Mouse (Mus musculus) lung, postnatal 0 days (tissue): ENCODE results near the gene Aifm2. TPM values are rescaled to one million over a fixed set of nuclear protein-coding genes. Genes with fewer than 3 reads are reported as not detected.

Experiments used
- ATAC-seq: fragments of 200-750 bp; cut with Nextera tagmentation; 2 replicates; pipeline ENCODE4 v1.8.0; 2017; ENCODE audit warnings: moderate library complexity
- DNase-seq: peaks from one replicate; pipeline ENCODE4 v3.0.0-alpha.2; 2016; ENCODE audit warnings: low spot score
- H3K27ac ChIP-seq: fragments of 300-500 bp; sonication (generic); 2 replicates; pipeline ENCODE4 v1.5.1; 2014; ENCODE audit warnings: antibody characterized with exemption, mild to moderate bottlenecking, low read length, mixed read lengths
- H3K27me3 ChIP-seq: fragments of 300-500 bp; sonication (generic); replicated peaks from 2 replicates; pipeline ENCODE4 v1.6.1; 2014; ENCODE audit warnings: low read length, mixed read lengths; ENCODE audit not compliant: insufficient read depth
- H3K36me3 ChIP-seq: fragments of 300-500 bp; sonication (generic); 2 replicates; pipeline ENCODE4 v1.6.1; 2014; ENCODE audit warnings: low read length, mixed read lengths; ENCODE audit not compliant: insufficient read depth
- H3K4me1 ChIP-seq: fragments of 300-500 bp; sonication (generic); 2 replicates; pipeline ENCODE4 v1.6.1; 2014; ENCODE audit warnings: antibody characterized with exemption, low read depth, low read length, mixed read lengths; ENCODE audit not compliant: insufficient read depth
- H3K4me2 ChIP-seq: fragments of 300-500 bp; sonication (generic); replicated peaks from 2 replicates; pipeline ENCODE4 v1.6.1; 2014; ENCODE audit warnings: low read depth, mild to moderate bottlenecking, low read length, moderate library complexity, mixed read lengths
- H3K4me3 ChIP-seq: fragments of 300-500 bp; sonication (generic); 2 replicates; pipeline ENCODE4 v1.5.1; 2014; ENCODE audit warnings: low read depth, low read length
- H3K9ac ChIP-seq: fragments of 300-500 bp; sonication (generic); replicated peaks from 2 replicates; pipeline ENCODE4 v1.6.1; 2014; ENCODE audit warnings: low read depth, mild to moderate bottlenecking
- H3K9me3 ChIP-seq: fragments of 300-500 bp; sonication (generic); 2 replicates; pipeline ENCODE4 v1.6.1; 2016; ENCODE audit warnings: low read length, mixed read lengths
- CTCF ChIP-seq: IDR thresholded peaks from 2 replicates; pipeline ENCODE4 v1.5.1; 2016; ENCODE audit warnings: antibody characterized with exemption, mild to moderate bottlenecking
- EP300 ChIP-seq: IDR thresholded peaks from 2 replicates; pipeline ENCODE4 v1.6.1; 2016; ENCODE audit warnings: antibody characterized with exemption, mild to moderate bottlenecking, control low read depth
- WGBS: fragments of 180-500 bp; shearing (Covaris S2); extraction: QIAGEN DNeasy Blood & Tissue Kit; methylation state at CpG from one replicate; pipeline ENCODE4 v1.1.7; 2014; 5-methylcytosine and 5-hydroxymethylcytosine counted together
- polyA plus RNA-seq: library from polyadenylated mRNA; unstranded; fragments of >200 nt; fragmentation: Nextera tagmentation; extraction: Ambion mirVana; gene quantifications from 2 replicates; pipeline ENCODE4 v1.2.1, GENCODE M21; 2015

The Aifm2 gene
- polyA plus RNA-seq, 1 experiment from 2014 or later, result 15.3 TPM

GRCm38 (mm10) chr10:61741306-61741705 lies 26.2 kb downstream of the Aifm2 start:
- no peaks in the 10 kb centered on the region for H3K27me3 ChIP-seq
- DNase-seq, result no peak
- H3K9me3 ChIP-seq, result no peaks in the 10 kb centered on the region
- H3K4me2 ChIP-seq, result no peak overlapping the region
- TF ChIP-seq EP300 (no peak), CTCF (no peak)
- no peak for ATAC-seq
- no peak overlapping the region for H3K4me3 ChIP-seq
- H3K27ac ChIP-seq, result no peak overlapping the region
- H3K36me3 ChIP-seq, result no peaks in the 10 kb centered on the region
- WGBS, result 79% methylated on average over 1 of the region's 1 CpGs
- no peaks in the 10 kb centered on the region for H3K4me1 ChIP-seq
- no peak overlapping the region for H3K9ac ChIP-seq

- H3K4me1 ChIP-seq, result no peaks in the 10 kb centered on the region
- no peaks in the 10 kb centered on the region for H3K27me3 ChIP-seq
- H3K9me3 ChIP-seq, result no peaks in the 10 kb centered on the region
- H3K27ac ChIP-seq, result no peak overlapping the region
- no peak overlapping the region for H3K4me2 ChIP-seq
- H3K36me3 ChIP-seq, result no peaks in the 10 kb centered on the region
- ATAC-seq (no peak), DNase-seq (no peak)
- peak; percentile 54 for TF ChIP-seq CTCF
- TF ChIP-seq EP300, result no peak
- 87% methylated on average over 4 of the region's 4 CpGs for WGBS
- H3K9ac ChIP-seq, result no peak overlapping the region
- no peak overlapping the region for H3K4me3 ChIP-seq
Measured at GRCm38 (mm10) chr10:61741873-61742272, 26.8 kb downstream of the Aifm2 start.

GRCm38 (mm10) chr10:61742336-61742735 lies 27.3 kb downstream of the Aifm2 start:
- Histone ChIP-seq H3K27me3 (no peaks in the 10 kb centered on the region), H3K27ac (no peak overlapping the region), H3K36me3 (no peaks in the 10 kb centered on the region), H3K9me3 (no peaks in the 10 kb centered on the region), H3K4me2 (no peak overlapping the region), H3K4me3 (no peak overlapping the region), H3K4me1 (no peaks in the 10 kb centered on the region), H3K9ac (no peak overlapping the region)
- DNase-seq (no peak), ATAC-seq (no peak)
- 92% methylated on average over 8 of the region's 8 CpGs for WGBS
- TF ChIP-seq EP300 (no peak), CTCF (no peak)

GRCm38 (mm10) chr10:61745133-61745532 lies 30.1 kb downstream of the Aifm2 start:
- ATAC-seq (no peak), DNase-seq (no peak)
- H3K36me3 ChIP-seq, result 0 out of 2 replicates have a peak, but pooled peaks cover 11% of the 10 kb centered on the region
- 93% methylated on average over 4 of the region's 4 CpGs for WGBS
- H3K4me2 ChIP-seq, result no peak overlapping the region
- H3K4me1 ChIP-seq, result no peaks in the 10 kb centered on the region
- no peak overlapping the region for H3K27ac ChIP-seq
- H3K4me3 ChIP-seq, result no peak overlapping the region
- no peak overlapping the region for H3K9ac ChIP-seq
- H3K27me3 ChIP-seq, result no peaks in the 10 kb centered on the region
- TF ChIP-seq EP300 (no peak), CTCF (peak; percentile 64)
- H3K9me3 ChIP-seq, result no peaks in the 10 kb centered on the region

GRCm38 (mm10) chr10:61747302-61747701 lies 32.2 kb downstream of the Aifm2 start:
- no peak overlapping the region for H3K9ac ChIP-seq
- H3K4me1 ChIP-seq, result no peaks in the 10 kb centered on the region
- H3K9me3 ChIP-seq, result no peaks in the 10 kb centered on the region
- 0 out of 2 replicates have a peak, but pooled peaks cover 11% of the 10 kb centered on the region for H3K36me3 ChIP-seq
- 95% methylated on average over 13 of the region's 13 CpGs for WGBS
- no peak overlapping the region for H3K27ac ChIP-seq
- H3K4me2 ChIP-seq, result no peak overlapping the region
- TF ChIP-seq EP300 (no peak), CTCF (no peak)
- DNase-seq (no peak), ATAC-seq (no peak)
- no peak overlapping the region for H3K4me3 ChIP-seq
- H3K27me3 ChIP-seq, result no peaks in the 10 kb centered on the region

DNA sequence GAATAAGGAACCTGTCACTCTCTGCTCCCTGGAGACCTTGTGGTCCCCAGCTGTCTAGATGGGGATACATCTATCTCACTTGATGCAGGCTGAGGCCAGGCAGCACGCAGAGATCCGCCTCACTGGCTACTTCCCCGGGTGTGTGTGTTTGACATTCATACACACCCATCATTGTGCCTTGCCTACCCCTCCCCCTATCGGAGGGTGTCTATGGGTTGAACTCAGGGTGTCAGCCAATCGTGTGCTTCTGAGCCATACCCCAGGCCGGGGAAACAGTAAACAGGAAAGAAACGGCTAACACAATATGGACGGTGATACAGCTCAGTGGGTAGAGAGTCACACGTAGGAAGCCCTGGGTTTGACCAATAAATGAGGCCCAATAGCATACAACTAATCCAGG lies 35.0 kb downstream of the Aifm2 start:
- Histone ChIP-seq H3K36me3 (0 out of 2 replicates have a peak, but pooled peaks cover 11% of the 10 kb centered on the region), H3K9ac (no peak overlapping the region)

More for the DNA sequence above, 35.0 kb downstream of the Aifm2 start:
- Histone ChIP-seq H3K27ac (no peak overlapping the region), H3K4me1 (no peaks in the 10 kb centered on the region), H3K9me3 (no peaks in the 10 kb centered on the region), H3K27me3 (no peaks in the 10 kb centered on the region), H3K4me3 (no peak overlapping the region), H3K4me2 (no peak overlapping the region)
- TF ChIP-seq EP300, result no peak
- TF ChIP-seq CTCF, result no peak
- 57% methylated on average over 9 of the region's 9 CpGs for WGBS
- DNase-seq, result no peak
- ATAC-seq, result peak; percentile 67
